Mouse (Mus musculus) ES-E14 (cell line): ENCODE results near the gene Pex16.

Source experiments
- ZC3H11A ChIP-seq: IDR thresholded peaks from 2 replicates; pipeline ENCODE4 v1.6.1; 2012; ENCODE audit warnings: low read depth, mild to moderate bottlenecking, inconsistent platforms, low read length, borderline replicate concordance
- ZNF384 ChIP-seq: IDR thresholded peaks from 2 replicates; pipeline ENCODE4 v1.6.1; 2012; ENCODE audit warnings: low read depth, low read length, inconsistent platforms

- no peak for TF ChIP-seq ZC3H11A
- no peak for TF ChIP-seq ZNF384
Measured at GRCm38 (mm10) chr2:92360893-92361292, 13.6 kb upstream of the Pex16 start.
